Mouse (Mus musculus) heart, postnatal 0 days (tissue): Measurements from ENCODE around the gene St5.

Experiments used
- CTCF ChIP-seq: IDR thresholded peaks from 2 replicates; pipeline ENCODE4 v1.5.1; 2016; ENCODE audit warnings: antibody characterized with exemption, control low read depth, low read depth
- EP300 ChIP-seq: IDR thresholded peaks from 2 replicates; pipeline ENCODE4 v1.6.1; 2016; ENCODE audit warnings: antibody characterized with exemption, low read depth

DNA sequence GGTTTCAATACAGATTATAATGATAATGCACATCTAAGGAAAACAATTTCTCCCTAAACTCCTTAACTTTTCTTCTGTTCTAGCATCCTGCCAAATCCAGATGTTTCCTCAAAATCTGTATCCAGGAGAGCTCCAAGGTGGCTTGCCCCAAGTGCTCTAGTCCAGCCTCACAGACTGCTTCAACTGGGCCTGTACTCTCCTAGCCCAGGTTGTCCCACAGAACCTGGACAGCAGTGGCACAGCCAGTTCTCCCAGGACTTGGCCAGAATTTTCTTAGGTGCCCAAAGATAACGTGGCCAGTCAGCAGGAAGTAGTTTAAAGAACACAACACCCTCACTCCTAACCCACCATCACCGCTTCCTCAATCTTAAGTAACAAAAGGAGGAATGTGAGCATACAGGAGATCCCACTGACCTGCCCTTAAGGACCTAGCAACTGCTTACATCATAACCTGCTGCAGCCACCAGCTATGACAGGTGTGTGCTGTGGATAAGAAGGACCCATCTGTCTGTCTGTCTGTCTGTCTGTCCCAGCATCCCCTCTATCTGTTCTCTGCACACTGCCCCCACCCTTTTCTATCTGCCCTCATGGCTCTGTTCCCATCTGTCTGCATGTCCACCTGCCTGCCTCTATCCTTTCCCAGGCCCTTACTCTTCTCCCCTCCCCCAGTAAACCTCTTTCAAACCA, 108.4 kb downstream of the St5 start:
- TF ChIP-seq CTCF: no peak
- TF ChIP-seq EP300: no peak
